Mouse (Mus musculus) ES-E14 (cell line): ENCODE measurements at regions not wholly inside any gene's neighbourhood (a gene's known extent, or its start where the extent isn't known, plus 50 kb on each side); places are given as distances from the start of the nearest gene placed in this dataset.

Experiments used
- CHD2 ChIP-seq: IDR thresholded peaks from 2 replicates; pipeline ENCODE4 v1.6.1; 2014; ENCODE audit warnings: mild to moderate bottlenecking, low read depth, low read length, inconsistent platforms
- HCFC1 ChIP-seq: IDR thresholded peaks from 2 replicates; pipeline ENCODE4 v1.6.1; 2012; ENCODE audit warnings: low read length, inconsistent platforms, borderline replicate concordance; ENCODE audit not compliant: insufficient read depth
- MAFK ChIP-seq: IDR thresholded peaks from 2 replicates; pipeline ENCODE4 v1.6.1; 2014; ENCODE audit warnings: mild to moderate bottlenecking, low read depth, low read length, inconsistent platforms; ENCODE audit not compliant: insufficient read depth
- ZNF384 ChIP-seq: IDR thresholded peaks from 2 replicates; pipeline ENCODE4 v1.6.1; 2012; ENCODE audit warnings: low read depth, low read length, inconsistent platforms

DNA sequence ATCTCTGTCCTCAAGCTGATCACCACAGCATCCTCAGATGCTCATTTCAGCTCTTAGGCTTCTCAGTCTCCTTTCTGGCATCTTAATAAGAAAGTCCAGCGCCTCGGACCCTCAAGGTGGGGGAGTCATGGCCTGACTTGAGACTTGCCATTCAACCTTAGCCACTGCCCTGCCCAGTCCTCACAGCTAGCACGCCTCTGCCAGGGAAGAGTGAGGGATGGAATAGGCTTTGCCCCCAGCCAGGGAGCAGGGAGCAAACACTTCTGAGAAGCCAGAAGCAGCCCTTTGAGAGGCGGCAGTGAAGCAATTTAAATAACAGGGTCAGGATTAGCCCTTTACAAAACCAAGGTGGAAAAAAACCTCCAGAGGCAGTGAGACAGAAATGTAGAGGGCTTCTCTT lies 69.0 kb upstream of the Mc3r start:
- TF ChIP-seq MAFK, result no peak
- TF ChIP-seq ZNF384, result no peak
- TF ChIP-seq CHD2, result no peak
- no peak for TF ChIP-seq HCFC1
